Mouse (Mus musculus) heart, postnatal 36 days (tissue): ENCODE results near the gene Csmd2. TPM values are rescaled to one million over a fixed set of nuclear protein-coding genes. Genes with fewer than 3 reads are reported as not detected.
A peak's percentile ranks its signal among the peaks of the same experiment; 100 is the strongest.

Experiments
- DNase-seq, 2 experiments: peaks; one replicate each; pipeline ENCODE4 v3.0.0; 2021 to 2022
- intact Hi-C: fragments of 180-260 bp; cut with DNase I; formaldehyde crosslinking; loops from one replicate; pipeline ENCODE4 v1.15.1; 2025
- total RNA-seq, 2 experiments: library from RNA; stranded (reverse); gene quantifications; 2 replicates each; pipeline ENCODE4 v1.2.3; 2021

The Csmd2 gene
- total RNA-seq, 2 experiments from 2014 or later: 0.08 TPM; not detected in 1

GRCm38 (mm10) chr4:128401591-128401990 lies 413.9 kb downstream of the Csmd2 start:
- DNase-seq: no peak
- intact Hi-C loops: no loop called here

- DNase-seq: no peak
- intact Hi-C loops: no loop called here
Measured at GRCm38 (mm10) chr4:128402706-128403105, 415.0 kb downstream of the Csmd2 start.

GRCm38 (mm10) chr4:128405576-128405975 lies 417.9 kb downstream of the Csmd2 start:
- DNase-seq: no peak
- intact Hi-C loops: no loop called here

GRCm38 (mm10) chr4:128407084-128407845 lies 419.6 kb downstream of the Csmd2 start:
- intact Hi-C loops: no loop called here
- DNase-seq: no peak

- intact Hi-C loops: no loop called here
Measured at GRCm38 (mm10) chr4:128411941-128412630, 424.4 kb downstream of the Csmd2 start.

GRCm38 (mm10) chr4:128414741-128415140 lies 427.1 kb downstream of the Csmd2 start:
- no peak for DNase-seq

More at GRCm38 (mm10) chr4:128411941-128412630, 424.4 kb downstream of the Csmd2 start:
- no peak for DNase-seq

GRCm38 (mm10) chr4:128419988-128420617 lies 432.4 kb downstream of the Csmd2 start:
- intact Hi-C loops: no loop called here
- no peak for DNase-seq

More at GRCm38 (mm10) chr4:128414741-128415140, 427.1 kb downstream of the Csmd2 start:
- intact Hi-C loops: no loop called here

GRCm38 (mm10) chr4:128422486-128422885 lies 434.8 kb downstream of the Csmd2 start:
- intact Hi-C loops: no loop called here
- no peak for DNase-seq

GRCm38 (mm10) chr4:128425339-128425738 lies 437.7 kb downstream of the Csmd2 start:
- no peak for DNase-seq
- intact Hi-C loops: no loop called here

GRCm38 (mm10) chr4:128427261-128428030 lies 439.8 kb downstream of the Csmd2 start:
- DNase-seq: no peak
- intact Hi-C loops: no loop called here

GRCm38 (mm10) chr4:128428303-128429107 lies 440.8 kb downstream of the Csmd2 start:
- DNase-seq: peak; percentile 8 to 14
- intact Hi-C loops: no loop called here

- intact Hi-C loops: no loop called here
- peak in 1 of 2 experiments; percentile 7 for DNase-seq
Measured at GRCm38 (mm10) chr4:128429591-128429990, 441.9 kb downstream of the Csmd2 start.

GRCm38 (mm10) chr4:128440550-128440949 lies 452.9 kb downstream of the Csmd2 start:
- DNase-seq: no peak
- intact Hi-C loops: no loop called here

- intact Hi-C loops: no loop called here
- no peak for DNase-seq
Measured at GRCm38 (mm10) chr4:128441228-128441627, 453.6 kb downstream of the Csmd2 start.

GRCm38 (mm10) chr4:128442791-128443190 lies 455.1 kb downstream of the Csmd2 start:
- intact Hi-C loops: no loop called here
- no peak for DNase-seq

- DNase-seq: no peak
- intact Hi-C loops: no loop called here
Measured at GRCm38 (mm10) chr4:128445514-128446260, 458.0 kb downstream of the Csmd2 start.

GRCm38 (mm10) chr4:128448831-128449431 lies 461.3 kb downstream of the Csmd2 start:
- no peak for DNase-seq
- intact Hi-C loops: no loop called here

- no peak for DNase-seq
- intact Hi-C loops: no loop called here
Measured at GRCm38 (mm10) chr4:128450137-128450536, 462.5 kb downstream of the Csmd2 start.

- DNase-seq: no peak
- intact Hi-C loops: no loop called here
Measured at GRCm38 (mm10) chr4:128450974-128451373, 463.3 kb downstream of the Csmd2 start.
